Mouse (Mus musculus) liver, embryonic 13.5 days (tissue): ENCODE measurements around the gene Slc38a3. TPM values are rescaled to one million over a fixed set of nuclear protein-coding genes. Genes with fewer than 3 reads are reported as not detected.

Experiments used
- ATAC-seq: fragments of 200-750 bp; cut with Nextera tagmentation; 2 replicates; pipeline ENCODE4 v1.8.0; 2017; ENCODE audit warnings: low read depth, mild to moderate bottlenecking, moderate number of reproducible peaks, moderate library complexity
- DNase-seq: peaks from one replicate; pipeline ENCODE4 v3.0.0; 2022
- H3K27ac ChIP-seq: fragments of 300-500 bp; sonication (generic); 2 replicates; pipeline ENCODE4 v1.5.1; 2015; ENCODE audit warnings: moderate library complexity, mild to moderate bottlenecking, inconsistent platforms
- H3K27me3 ChIP-seq: fragments of 300-500 bp; sonication (generic); 2 replicates; pipeline ENCODE4 v1.6.1; 2015; ENCODE audit warnings: mild to moderate bottlenecking, inconsistent platforms
- H3K36me3 ChIP-seq: fragments of 300-500 bp; sonication (generic); 2 replicates; pipeline ENCODE4 v1.6.1; 2015; ENCODE audit warnings: mild to moderate bottlenecking, inconsistent platforms
- H3K4me1 ChIP-seq: fragments of 300-500 bp; sonication (generic); replicated peaks from 2 replicates; pipeline ENCODE4 v1.6.1; 2015; ENCODE audit warnings: inconsistent platforms
- H3K4me2 ChIP-seq: fragments of 300-500 bp; sonication (generic); 2 replicates; pipeline ENCODE4 v1.6.1; 2015; ENCODE audit warnings: inconsistent platforms, mild to moderate bottlenecking, moderate library complexity
- H3K4me3 ChIP-seq: fragments of 300-500 bp; sonication (generic); replicated peaks from 2 replicates; pipeline ENCODE4 v1.5.1; 2015; ENCODE audit warnings: mild to moderate bottlenecking, inconsistent platforms
- H3K9ac ChIP-seq: fragments of 300-500 bp; sonication (generic); 2 replicates; pipeline ENCODE4 v1.6.1; 2015; ENCODE audit warnings: mild to moderate bottlenecking, inconsistent platforms
- H3K9me3 ChIP-seq: fragments of 300-500 bp; sonication (generic); replicated peaks from 2 replicates; pipeline ENCODE4 v1.6.1; 2016; ENCODE audit warnings: inconsistent platforms
- WGBS: fragments of 180-500 bp; shearing (Covaris S2); methylation state at CpG from one replicate; pipeline ENCODE4 v1.1.7; 2015; ENCODE audit not compliant: insufficient replicate concordance; 5-methylcytosine and 5-hydroxymethylcytosine counted together
- polyA plus RNA-seq: library from polyadenylated mRNA; unstranded; fragments of >200 nt; fragmentation: Nextera tagmentation; extraction: Ambion mirVana; gene quantifications from 2 replicates; pipeline ENCODE4 v1.2.1, GENCODE M21; 2015

The Slc38a3 gene
- polyA plus RNA-seq, 1 experiment from 2014 or later = 5.9 TPM

DNA sequence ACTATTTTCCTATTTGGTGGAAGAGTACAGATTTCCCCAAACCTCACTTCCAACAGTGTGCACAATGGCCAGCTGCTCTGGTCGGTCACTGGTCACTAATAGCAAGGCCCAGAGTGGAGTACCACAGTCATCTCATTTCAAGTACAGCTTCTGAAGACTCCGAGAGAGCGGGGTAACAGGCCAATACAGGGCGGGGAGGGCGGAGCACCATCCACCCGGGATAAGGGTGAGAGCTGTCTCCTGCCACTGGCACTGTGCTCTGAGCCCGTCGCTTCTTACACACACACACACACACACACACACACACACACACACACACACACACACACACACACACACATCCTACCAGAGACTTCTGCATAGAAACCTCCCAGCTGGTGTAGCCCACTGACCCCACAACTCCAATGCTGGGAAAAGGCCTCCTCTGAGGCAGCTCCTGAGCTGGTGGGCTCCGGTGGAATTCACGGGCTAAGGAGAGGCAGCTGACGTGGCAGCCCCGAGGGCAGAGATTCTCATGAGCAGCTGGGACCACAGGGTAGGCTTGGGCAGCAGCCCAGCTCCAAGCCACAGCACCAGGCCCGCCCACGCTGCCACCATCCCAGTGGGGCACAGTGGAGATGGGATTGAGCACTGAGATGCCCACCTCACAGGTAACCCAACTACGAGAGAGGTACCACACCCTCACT, 43.0 kb downstream of the Slc38a3 start:
- peak overlapping the region; percentile 14; the same call in 1 of the 2 replicates for H3K4me3 ChIP-seq
- peak overlapping the region; percentile 57 for H3K9ac ChIP-seq
- no peaks in the 10 kb centered on the region for H3K9me3 ChIP-seq
- H3K36me3 ChIP-seq = peaks cover 64% of the 10 kb centered on the region
- ATAC-seq = peak; percentile 49
- DNase-seq = no peak
- peaks cover 80% of the 10 kb centered on the region for H3K4me1 ChIP-seq
- H3K27ac ChIP-seq = peak overlapping the region; percentile 94
- peak overlapping the region; percentile 42 for H3K4me2 ChIP-seq
- 42% methylated on average over 15 of the region's 15 CpGs for WGBS
- no peaks in the 10 kb centered on the region for H3K27me3 ChIP-seq

DNA sequence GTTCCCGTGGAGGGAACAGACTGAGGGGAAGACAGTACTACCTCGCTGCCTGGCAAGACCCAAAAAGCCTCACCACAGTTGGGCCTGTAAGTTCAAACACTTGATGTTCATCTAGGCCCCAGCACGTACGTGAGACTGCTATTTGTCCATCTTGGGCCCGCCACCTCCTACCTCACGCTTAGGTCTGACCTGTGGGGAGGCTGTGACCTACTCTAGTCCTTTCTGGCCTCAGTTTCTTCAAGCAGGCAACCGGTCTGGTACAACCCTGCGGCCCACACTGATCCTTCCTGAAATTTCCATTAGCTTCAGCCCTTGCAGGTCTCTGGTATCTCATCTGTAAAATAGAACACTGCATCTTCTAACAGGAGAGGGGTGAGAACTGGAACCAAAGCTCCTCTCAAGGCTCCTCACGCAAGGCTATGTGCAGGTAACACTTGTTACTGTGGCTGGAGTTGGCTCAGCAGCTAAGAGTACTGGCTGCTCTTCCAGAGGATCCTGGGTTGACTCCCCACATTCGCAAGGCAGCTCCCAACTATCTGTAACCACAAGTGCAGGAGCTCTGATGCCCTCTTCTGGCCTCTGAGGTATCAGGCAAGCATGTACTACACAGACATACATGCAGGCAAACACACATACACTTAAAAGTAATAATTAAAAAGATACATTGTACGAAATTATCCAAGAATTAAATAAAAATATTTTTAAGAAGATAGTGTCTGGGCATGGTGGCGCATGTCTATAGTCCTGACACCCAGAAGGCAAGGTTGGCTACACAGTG, 43.8 kb downstream of the Slc38a3 start:
- H3K4me2 ChIP-seq = no peak overlapping the region
- H3K4me1 ChIP-seq = peaks cover 74% of the 10 kb centered on the region
- DNase-seq = no peak
- peaks cover 60% of the 10 kb centered on the region for H3K36me3 ChIP-seq
- H3K9me3 ChIP-seq = no peaks in the 10 kb centered on the region
- 0 out of 2 replicates have a peak overlapping the region, but pooled peaks have one; percentile 31 for H3K27ac ChIP-seq
- H3K9ac ChIP-seq = peak overlapping the region; percentile 57; the same call in 1 of the 2 replicates
- 85% methylated on average over 12 of the region's 12 CpGs for WGBS
- H3K4me3 ChIP-seq = no peak overlapping the region
- ATAC-seq = no peak
- no peaks in the 10 kb centered on the region for H3K27me3 ChIP-seq

DNA sequence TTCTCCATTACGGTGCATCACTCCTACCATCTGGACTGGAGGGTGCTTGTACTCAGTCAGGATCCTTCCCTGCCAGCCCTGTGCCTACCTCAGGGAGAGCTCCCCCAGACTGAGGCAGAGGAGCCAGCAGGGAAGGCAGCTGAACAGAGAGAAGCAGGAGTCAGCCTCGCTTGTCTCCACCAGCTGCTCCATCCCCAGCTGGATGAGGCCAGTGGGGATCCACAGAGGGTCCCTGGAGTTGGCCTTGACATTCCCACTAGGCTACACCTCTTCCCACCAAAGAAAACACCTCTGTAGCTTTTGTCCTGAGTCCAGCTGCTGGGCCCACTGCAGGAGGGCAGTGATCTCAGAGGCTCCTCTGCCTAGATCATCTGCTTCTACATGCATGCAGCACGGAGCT, 44.4 kb downstream of the Slc38a3 start:
- no peak overlapping the region for H3K4me2 ChIP-seq
- H3K9me3 ChIP-seq = no peaks in the 10 kb centered on the region
- 0 out of 2 replicates have a peak overlapping the region, but pooled peaks have one; percentile 31 for H3K27ac ChIP-seq
- DNase-seq = no peak
- no peak for ATAC-seq
- H3K4me1 ChIP-seq = peaks cover 74% of the 10 kb centered on the region
- peak overlapping the region; percentile 7; the same call in 1 of the 2 replicates for H3K9ac ChIP-seq
- H3K36me3 ChIP-seq = peaks cover 64% of the 10 kb centered on the region
- H3K4me3 ChIP-seq = no peak overlapping the region
- H3K27me3 ChIP-seq = no peaks in the 10 kb centered on the region
- 76% methylated on average over 3 of the region's 3 CpGs for WGBS

DNA sequence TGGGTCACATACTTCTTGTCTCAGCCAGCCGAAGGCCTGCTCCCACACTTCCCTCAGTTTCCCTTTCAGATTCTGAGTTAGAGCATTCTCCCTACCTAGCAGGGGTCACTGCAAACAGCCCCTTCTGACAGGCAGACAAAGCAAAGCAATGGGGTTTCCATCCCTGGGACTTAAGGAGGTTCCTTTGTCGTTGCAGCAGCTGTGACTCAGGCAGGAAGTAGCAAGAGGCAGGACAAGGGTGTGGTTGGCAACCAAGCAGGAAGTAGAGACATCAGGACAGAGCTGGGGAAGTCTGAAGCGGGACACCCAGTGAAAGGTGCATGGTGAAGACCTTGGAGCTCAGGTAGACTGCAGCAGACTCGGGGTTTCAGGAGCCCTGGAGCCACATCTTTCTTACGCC, 44.8 kb downstream of the Slc38a3 start:
- Histone ChIP-seq H3K4me3 (no peak overlapping the region), H3K4me2 (no peak overlapping the region), H3K27me3 (no peaks in the 10 kb centered on the region), H3K9me3 (no peaks in the 10 kb centered on the region), H3K4me1 (peaks cover 74% of the 10 kb centered on the region), H3K9ac (peak overlapping the region; percentile 7; the same call in 1 of the 2 replicates), H3K27ac (0 out of 2 replicates have a peak overlapping the region, but pooled peaks have one; percentile 31), H3K36me3 (peaks cover 65% of the 10 kb centered on the region)
- DNase-seq (no peak), ATAC-seq (no peak)
- WGBS = 47% methylated on average over 5 of the region's 5 CpGs

DNA sequence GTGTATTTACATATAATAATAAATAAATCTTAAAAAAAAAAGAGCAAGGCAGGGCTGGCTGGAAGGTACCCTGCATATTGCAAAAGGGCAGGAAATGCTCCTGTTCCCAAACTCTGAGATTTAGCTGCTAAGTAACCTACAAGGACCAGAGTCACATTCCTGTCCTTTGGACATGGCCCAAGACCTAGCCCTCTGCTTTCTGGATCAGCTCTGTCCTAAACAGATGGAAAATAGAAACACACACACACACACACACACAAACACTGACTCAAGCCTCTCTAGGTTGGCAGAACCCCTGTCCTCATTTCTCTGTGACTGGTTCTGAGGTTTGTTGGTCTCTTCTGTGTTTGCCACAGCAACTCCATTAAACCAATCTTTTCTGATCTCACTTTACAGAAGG, 48.4 kb downstream of the Slc38a3 start:
- H3K9ac ChIP-seq = no peak overlapping the region
- H3K9me3 ChIP-seq = no peaks in the 10 kb centered on the region
- H3K4me1 ChIP-seq = peaks cover 56% of the 10 kb centered on the region
- no peak for ATAC-seq
- no peak overlapping the region for H3K4me3 ChIP-seq
- H3K27me3 ChIP-seq = no peaks in the 10 kb centered on the region
- peaks cover 84% of the 10 kb centered on the region for H3K36me3 ChIP-seq
- no peak overlapping the region for H3K4me2 ChIP-seq
- no peak for DNase-seq
- H3K27ac ChIP-seq = no peak overlapping the region

DNA sequence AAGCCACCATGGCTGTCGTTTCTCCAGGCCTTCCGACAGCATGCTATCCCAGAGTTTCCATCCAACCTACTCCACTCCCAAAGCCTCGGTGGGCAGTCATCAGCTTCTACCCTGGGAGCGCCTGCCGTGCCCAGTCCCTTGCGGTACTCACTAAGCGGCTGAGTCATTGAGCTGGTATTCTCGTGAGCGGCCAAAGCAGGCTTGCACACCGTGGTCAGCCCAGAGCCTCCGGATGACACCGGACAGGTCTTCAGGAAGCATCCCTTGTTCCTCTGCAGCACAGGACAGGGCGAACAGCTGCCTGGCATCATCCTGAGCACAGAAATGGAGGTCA, 49.8 kb downstream of the Slc38a3 start:
- Histone ChIP-seq H3K4me3 (no peak overlapping the region), H3K36me3 (peaks cover 86% of the 10 kb centered on the region), H3K9me3 (no peaks in the 10 kb centered on the region), H3K4me2 (no peak overlapping the region), H3K27ac (peak overlapping the region; percentile 78), H3K27me3 (no peaks in the 10 kb centered on the region), H3K9ac (no peak overlapping the region), H3K4me1 (peaks cover 41% of the 10 kb centered on the region)
- 71% methylated on average over 13 of the region's 13 CpGs for WGBS
- DNase-seq (no peak), ATAC-seq (peak; percentile 16)

DNA sequence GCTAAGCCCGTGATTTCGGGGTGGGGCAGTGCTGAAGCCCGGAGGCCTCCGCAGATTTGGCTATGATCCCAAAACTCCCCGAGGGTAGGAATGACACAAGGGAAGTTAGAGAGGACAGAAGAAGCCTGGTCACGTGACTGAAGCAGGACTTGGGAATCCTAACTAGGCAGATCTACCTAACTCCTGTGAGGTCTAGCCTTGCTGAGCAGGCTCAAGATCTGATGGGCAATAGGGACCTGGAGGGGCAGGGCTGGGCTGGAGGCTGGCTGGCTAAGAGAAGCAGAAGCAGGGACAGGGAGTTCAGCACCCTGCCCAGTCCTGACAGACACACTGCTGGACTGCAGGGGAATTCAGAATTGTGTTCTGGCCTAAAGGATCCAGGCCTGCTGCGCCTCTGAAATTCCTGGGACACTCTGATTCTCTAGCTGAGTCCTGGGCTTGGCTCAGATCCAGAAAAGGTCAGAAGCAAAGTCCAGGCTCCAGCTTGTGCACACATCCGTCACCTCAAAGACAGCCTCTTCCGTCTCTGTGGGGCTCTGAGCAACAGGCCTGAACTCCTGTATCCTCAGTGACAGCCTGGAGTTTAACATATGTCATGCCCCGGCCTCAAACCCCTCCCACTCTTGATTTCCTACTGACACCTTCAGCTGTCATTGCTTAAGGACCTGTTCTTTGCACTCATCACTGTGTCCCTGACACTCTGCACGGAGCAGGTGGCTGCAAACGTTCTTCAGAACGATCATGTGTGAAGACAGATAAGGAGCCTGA, 50.4 kb downstream of the Slc38a3 start:
- H3K4me1 ChIP-seq = peaks cover 36% of the 10 kb centered on the region

DNA sequence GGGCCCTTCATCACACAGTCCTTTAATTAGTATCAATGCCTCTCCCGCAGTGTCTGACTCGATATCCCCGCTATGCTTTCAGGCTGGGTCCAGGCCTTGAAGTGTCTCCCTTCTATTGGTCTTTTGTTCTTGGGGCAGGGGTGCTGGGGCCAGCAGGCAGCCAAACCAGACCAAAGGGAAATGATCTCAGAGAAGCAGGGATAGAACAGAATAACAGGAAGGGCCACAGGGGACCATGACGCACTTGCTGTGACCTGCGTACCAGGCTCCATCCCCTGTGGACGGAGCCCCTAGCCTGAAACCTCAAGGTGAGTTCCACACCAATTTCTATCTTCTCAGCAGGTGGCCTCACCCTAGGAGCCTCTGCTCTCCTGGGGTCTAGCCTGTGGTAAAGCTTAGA, 51.2 kb downstream of the Slc38a3 start:
- Histone ChIP-seq H3K27me3 (no peaks in the 10 kb centered on the region), H3K4me1 (peaks cover 37% of the 10 kb centered on the region), H3K9me3 (no peaks in the 10 kb centered on the region), H3K36me3 (peaks cover 82% of the 10 kb centered on the region), H3K4me2 (no peak overlapping the region), H3K9ac (no peak overlapping the region), H3K27ac (peak overlapping the region; percentile 78), H3K4me3 (no peak overlapping the region)
- ATAC-seq = no peak
- no peak for DNase-seq
- WGBS = 87% methylated on average over 6 of the region's 6 CpGs

More for the DNA sequence above, 50.4 kb downstream of the Slc38a3 start:
- Histone ChIP-seq H3K9ac (peak overlapping the region; percentile 41; the same call in 1 of the 2 replicates), H3K4me3 (no peak overlapping the region), H3K4me2 (0 out of 2 replicates have a peak overlapping the region, but pooled peaks have one; percentile 1), H3K27me3 (no peaks in the 10 kb centered on the region), H3K9me3 (no peaks in the 10 kb centered on the region), H3K27ac (peak overlapping the region; percentile 78), H3K36me3 (peaks cover 87% of the 10 kb centered on the region)
- ATAC-seq (peak; percentile 54), DNase-seq (no peak)
- WGBS = 55% methylated on average over 13 of the region's 13 CpGs

DNA sequence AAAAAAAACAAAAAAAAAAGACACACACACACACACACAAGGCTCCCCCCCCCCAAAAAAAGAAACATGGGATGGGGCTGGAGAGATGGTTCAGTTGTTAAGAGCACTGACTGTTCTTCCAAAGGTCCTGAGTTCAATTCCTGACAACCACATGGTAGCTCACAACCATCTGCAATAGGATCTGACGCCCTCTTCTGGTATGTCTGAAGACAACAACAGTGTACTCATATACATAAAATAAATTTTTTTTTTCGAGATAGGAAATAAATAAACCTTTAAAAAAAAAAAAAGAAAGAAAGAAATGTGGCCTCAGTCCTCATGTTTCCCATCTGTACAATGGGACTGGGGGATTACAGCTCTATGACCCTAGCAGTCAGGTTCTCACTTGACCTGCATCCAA, 51.9 kb downstream of the Slc38a3 start:
- Histone ChIP-seq H3K4me2 (no peak overlapping the region), H3K9ac (no peak overlapping the region), H3K36me3 (peaks cover 77% of the 10 kb centered on the region), H3K27ac (no peak overlapping the region), H3K27me3 (no peaks in the 10 kb centered on the region), H3K4me1 (peaks cover 40% of the 10 kb centered on the region), H3K9me3 (no peaks in the 10 kb centered on the region), H3K4me3 (no peak overlapping the region)
- 61% methylated on average over 2 of the region's 2 CpGs for WGBS
- no peak for DNase-seq
- ATAC-seq = no peak

DNA sequence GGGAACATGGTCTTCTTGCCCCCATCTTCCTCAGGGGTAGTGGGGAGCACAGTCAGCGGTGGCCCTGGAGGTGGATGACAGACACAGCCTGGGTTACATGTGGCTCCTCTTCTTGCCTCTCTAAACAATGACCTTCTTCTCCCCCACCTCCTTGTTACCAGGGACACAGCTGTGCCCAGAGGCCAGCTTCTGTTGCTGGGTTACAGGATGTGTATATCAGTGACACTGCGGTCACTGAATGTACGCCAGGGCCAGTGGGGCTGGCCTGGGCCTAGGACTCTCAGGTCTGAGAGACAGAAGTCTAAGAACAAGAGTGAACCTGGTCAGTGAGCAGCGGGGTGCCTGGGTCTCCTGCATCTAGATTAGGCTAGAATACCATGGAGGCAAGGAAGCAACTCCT, 54.3 kb downstream of the Slc38a3 start:
- no peak for DNase-seq
- Histone ChIP-seq H3K27ac (no peak overlapping the region), H3K27me3 (no peaks in the 10 kb centered on the region), H3K4me2 (no peak overlapping the region), H3K9ac (no peak overlapping the region), H3K4me3 (no peak overlapping the region), H3K36me3 (peaks cover 62% of the 10 kb centered on the region), H3K4me1 (peaks cover 54% of the 10 kb centered on the region), H3K9me3 (no peaks in the 10 kb centered on the region)
- WGBS = 88% methylated on average over 4 of the region's 4 CpGs
- ATAC-seq = no peak

DNA sequence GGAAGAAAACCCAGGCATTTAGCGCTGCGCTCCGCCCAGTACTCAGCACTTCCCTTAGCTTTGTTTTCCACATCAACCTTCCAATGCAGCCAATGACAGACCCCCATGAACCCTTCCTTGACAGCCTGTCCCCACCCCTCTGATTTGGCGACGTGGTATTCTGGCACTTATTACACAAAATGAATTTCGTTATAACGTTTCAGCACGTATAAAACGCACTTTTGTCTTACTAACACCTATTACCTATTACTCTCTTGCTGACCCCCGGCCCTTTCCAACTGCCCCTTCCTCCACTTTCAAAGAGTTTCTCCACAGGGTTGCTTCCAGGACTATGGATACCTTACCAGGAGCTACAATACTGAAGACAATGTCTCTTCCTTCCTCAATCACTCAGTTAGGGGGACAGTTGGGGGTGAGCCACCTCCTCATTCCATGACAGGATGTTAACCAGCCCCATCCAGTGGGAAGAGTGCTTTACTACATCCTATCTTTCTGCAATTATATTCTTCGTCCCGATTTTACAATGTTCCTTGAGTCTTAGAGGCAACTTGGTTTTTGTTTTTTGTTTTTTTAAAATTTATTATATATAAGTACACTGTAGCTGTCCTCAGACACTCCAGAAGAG, 56.3 kb downstream of the Slc38a3 start:
- ATAC-seq (0 out of 2 replicates have a peak, but pooled peaks have one; percentile 2), DNase-seq (no peak)
- 9% methylated on average over 12 of the region's 12 CpGs for WGBS
- peak overlapping the region; percentile 87 for H3K4me2 ChIP-seq
- H3K27ac ChIP-seq = peak overlapping the region; percentile 71
- H3K36me3 ChIP-seq = peaks cover 42% of the 10 kb centered on the region
- no peaks in the 10 kb centered on the region for H3K27me3 ChIP-seq
- peaks cover 47% of the 10 kb centered on the region for H3K4me1 ChIP-seq
- H3K9me3 ChIP-seq = no peaks in the 10 kb centered on the region
- peak overlapping the region; percentile 61 for H3K4me3 ChIP-seq
- H3K9ac ChIP-seq = peak overlapping the region; percentile 67
